Mouse (Mus musculus) embryonic stem cell, embryonic (primary cell): ENCODE results near the gene Ric1.

Experiments used
- CTCF ChIA-PET, 4 experiments: fragments of 300-600 bp in 2 of 4; fragments of 350-600 bp in 2 of 4; sonication (Branson Sonifier 250); formaldehyde crosslinking; loops; one replicate each; lab custom pipeline; 2022; ENCODE audit warnings: inconsistent platforms in 2 of 4; lab: Charles Lee
- POLR2A ChIA-PET, 4 experiments: fragments of 300-600 bp in 2 of 4; fragments of 350-600 bp in 2 of 4; sonication (Branson Sonifier 250); formaldehyde crosslinking; loops; one replicate each; lab custom pipeline; 2022; ENCODE audit warnings: antibody characterized with exemption in 4 of 4, inconsistent platforms in 1 of 4; lab: Charles Lee

Ric1 gene

DNA sequence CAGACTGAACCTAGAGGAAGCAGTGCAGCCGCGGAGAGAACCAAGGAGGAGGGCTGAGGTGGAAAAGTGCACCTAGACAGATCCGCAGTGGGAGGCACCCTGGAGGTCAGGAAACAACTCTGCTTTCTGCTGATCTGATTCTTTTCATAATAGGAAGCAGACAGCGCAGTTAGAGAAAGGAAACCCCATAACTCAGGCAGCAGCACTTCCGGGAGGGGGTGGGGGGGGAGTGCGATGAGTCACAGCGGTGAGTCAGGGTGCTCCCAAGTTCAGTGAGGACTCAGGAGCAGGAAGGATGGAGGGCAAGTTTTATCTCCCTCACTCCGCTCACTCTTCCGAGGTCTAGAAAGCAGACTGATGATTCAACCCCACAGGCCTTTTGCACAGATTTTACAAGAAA lies 119.0 kb downstream of the Ric1 start:
- ChIA-PET CTCF (interaction anchor here in 1 of 4 experiments (0.6 kb wide), 1 partner anchor 1196 kb away, joined by 5 read pairs; no protein-coding TSS in a partner anchor), POLR2A (no interaction called here)

GRCm38 (mm10) chr19:29641510-29641909 lies 119.4 kb downstream of the Ric1 start:
- POLR2A ChIA-PET, result no interaction called here
- CTCF ChIA-PET, result interaction anchor here in 2 of 4 experiments (0.6 kb wide), 2 partner anchors 47 to 1196 kb away, joined by 4 to 5 read pairs; no protein-coding TSS in a partner anchor

DNA sequence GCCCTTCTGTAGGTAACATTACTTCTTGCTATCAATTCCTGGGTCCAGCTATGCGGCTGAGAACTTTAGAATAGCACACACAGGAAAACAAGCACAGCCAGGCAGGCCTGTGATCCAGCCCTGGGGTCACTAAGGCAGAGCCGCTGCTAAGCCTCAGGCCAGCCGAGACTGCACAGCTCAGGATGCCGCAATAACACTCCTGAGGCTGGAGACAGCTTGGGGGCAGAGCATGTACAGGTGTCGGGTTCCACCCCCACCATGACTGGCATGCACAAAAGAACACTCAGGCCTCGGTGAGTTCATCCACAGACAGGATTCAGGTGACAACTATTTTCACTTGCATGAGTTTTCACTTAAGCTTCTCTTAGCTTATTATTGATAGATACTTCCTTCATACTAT lies 120.1 kb downstream of the Ric1 start:
- CTCF ChIA-PET, result interaction anchor here in 1 of 4 experiments (0.6 kb wide), 1 partner anchor 48 kb away, joined by 4 read pairs; no protein-coding TSS in a partner anchor
- POLR2A ChIA-PET, result interaction anchor here in 1 of 4 experiments (0.6 to 0.7 kb wide), 3 partner anchors 26 to 163 kb away, joined by 3 to 4 read pairs (median 3); no protein-coding TSS in a partner anchor

DNA sequence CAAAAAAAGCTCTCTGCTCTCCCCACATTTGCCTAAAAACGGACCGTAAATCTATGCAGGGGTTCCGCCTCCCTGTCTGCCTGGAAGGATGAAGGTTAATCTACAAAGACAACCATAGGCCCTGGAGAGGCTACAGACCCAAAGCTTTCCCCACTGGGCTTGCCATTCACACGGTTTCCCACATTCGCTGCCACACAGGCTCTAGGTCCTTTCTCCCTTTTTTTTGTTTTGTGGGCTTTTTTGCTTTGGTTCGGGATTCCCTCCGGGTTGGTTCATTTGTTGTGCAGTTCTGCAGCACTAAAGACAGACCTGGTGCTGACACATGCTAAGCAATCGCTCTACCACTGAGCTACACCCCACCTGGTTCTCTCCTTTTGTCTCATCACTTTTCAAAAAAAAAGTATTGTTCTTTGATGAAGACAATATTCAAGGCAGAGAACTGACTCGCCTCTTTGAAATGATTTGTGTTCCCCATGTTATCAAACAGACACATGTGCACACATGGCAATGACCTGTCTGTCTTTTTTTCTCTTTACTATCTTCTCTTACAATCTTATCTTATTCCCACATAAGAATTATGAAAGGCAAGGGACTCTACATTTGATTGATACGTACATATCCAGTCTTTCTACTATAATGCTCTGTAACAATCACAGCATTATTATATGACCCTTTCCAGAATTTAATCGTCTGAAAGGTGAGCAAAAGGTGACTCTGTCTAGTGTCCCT lies 121.3 kb downstream of the Ric1 start:
- ChIA-PET POLR2A (interaction anchor here in 2 of 4 experiments (0.9 to 1.9 kb wide), 2 partner anchors 9 kb away, joined by 3 to 6 read pairs; no protein-coding TSS in a partner anchor), CTCF (interaction anchor here in 1 of 4 experiments (0.7 kb wide), 1 partner anchor 118 kb away, joined by 3 read pairs; no protein-coding TSS in a partner anchor)

DNA sequence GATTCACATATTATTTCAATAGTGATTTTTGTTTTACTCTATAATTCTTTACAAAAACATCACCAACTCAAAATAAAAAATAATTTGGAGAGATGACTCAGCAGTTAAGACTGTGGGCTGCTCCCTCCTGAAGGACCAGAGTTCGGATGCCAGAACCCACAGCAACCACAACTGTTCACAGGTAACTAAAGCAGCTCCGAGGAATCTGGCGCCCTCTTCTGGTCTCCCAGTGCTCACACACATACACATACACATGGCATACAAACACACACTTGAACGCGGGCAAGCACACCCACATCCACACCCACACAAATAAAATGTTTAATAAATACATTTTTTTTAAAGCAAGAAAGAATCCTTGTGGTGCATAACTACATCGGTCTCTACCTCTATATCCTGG lies 122.7 kb downstream of the Ric1 start:
- POLR2A ChIA-PET, result interaction anchor here in 3 of 4 experiments (0.9 to 1.2 kb wide), 4 partner anchors 9 to 67 kb away, joined by 3 to 5 read pairs (median 3); no protein-coding TSS in a partner anchor

DNA sequence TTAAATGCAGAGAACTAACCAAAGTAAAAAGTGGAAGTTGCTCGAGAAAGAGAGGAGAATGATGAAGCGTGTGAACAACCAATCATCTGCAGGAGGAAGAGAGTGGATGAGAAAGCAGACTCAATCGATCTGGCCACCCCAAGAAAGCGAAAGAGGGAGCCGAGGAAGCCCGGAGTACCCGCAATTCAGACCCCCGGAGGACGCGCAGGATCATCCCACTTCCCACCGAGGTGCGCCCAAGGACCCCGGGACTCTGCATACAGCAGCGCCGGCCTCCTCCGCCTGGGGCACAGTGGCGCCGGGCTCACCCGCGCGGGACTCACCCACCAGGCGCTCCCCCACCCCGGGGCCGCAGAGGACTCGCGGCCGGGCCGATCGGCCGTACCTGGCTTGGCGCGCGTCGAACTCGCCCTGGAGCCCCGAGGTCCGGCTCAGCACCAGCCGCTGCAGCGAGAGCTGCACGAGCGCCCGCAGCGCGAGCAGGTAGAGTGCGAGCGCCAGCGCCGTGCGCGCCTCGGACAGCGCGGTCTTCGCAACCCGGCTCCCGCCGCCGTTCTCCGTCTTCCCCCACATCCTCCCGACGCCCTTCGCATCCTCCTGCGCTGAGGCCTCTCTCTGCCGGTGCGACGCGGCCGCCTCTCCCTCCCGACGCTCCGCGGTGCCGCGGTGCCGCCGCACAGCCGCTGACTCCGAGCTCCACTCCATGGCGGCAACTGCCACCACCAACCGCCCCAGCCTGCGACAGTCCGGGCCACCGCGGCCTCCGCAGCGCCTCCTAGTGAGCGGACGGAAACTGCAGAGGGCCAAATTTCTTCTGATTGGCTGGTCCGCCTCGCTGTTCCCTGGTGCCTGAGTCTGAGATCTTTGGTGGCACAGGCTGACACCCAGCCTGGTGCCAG lies 125.8 kb downstream of the Ric1 start, which contains the start of gene Ermp1:
Gene Ermp1 (minus strand): TSS at position 765 of the 899 bp plus-strand sequence.
- CTCF ChIA-PET, result interaction anchor here (0.5 to 1.1 kb wide), 13 partner anchors 9 to 480 kb away, joined by 3 to 5 read pairs (median 3); no protein-coding TSS in a partner anchor
- POLR2A ChIA-PET, result interaction anchor here (0.5 to 1.8 kb wide), 25 partner anchors 9 to 526 kb away, joined by 3 to 11 read pairs (median 4); partner anchors contain the start of genes Ranbp6 (in 2 of the 4), 9930021J03Rik (in 1 of the 4), Ric1 (in 1 of the 4) and Uhrf2 (in 1 of the 4)

More for the DNA sequence above, 122.7 kb downstream of the Ric1 start:
- CTCF ChIA-PET, result interaction anchor here (0.6 to 1.4 kb wide), 7 partner anchors 9 to 530 kb away, joined by 3 read pairs; partner anchors contain the start of gene Gldc (in 1 of the 4)

DNA sequence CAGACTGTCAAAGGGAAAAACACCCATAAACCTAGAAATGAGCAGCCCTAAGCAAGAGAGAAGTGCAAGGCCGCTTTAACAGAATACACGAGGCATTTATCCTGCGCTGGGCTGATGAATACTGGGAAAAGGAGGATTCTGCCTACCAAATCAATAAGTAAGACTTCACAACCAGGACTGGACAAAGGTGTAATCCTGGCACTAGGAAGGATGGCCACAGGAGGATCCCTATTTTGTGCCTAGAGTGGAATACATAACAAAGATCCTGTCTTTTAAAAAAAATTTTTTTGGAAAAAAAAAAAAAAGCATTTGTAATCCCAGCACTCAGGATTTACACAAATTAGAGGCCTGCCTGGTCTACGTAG lies 126.5 kb downstream of the Ric1 start:
- CTCF ChIA-PET, result interaction anchor here in 3 of 4 experiments (0.7 to 1.1 kb wide), 7 partner anchors 8 to 287 kb away, joined by 3 to 5 read pairs (median 3); no protein-coding TSS in a partner anchor
- POLR2A ChIA-PET, result interaction anchor here (0.6 to 1.8 kb wide), 24 partner anchors 8 to 499 kb away, joined by 3 to 11 read pairs (median 4); partner anchors contain the start of genes Ranbp6 (in 2 of the 4), Ric1 (in 1 of the 4) and Uhrf2 (in 1 of the 4)

DNA sequence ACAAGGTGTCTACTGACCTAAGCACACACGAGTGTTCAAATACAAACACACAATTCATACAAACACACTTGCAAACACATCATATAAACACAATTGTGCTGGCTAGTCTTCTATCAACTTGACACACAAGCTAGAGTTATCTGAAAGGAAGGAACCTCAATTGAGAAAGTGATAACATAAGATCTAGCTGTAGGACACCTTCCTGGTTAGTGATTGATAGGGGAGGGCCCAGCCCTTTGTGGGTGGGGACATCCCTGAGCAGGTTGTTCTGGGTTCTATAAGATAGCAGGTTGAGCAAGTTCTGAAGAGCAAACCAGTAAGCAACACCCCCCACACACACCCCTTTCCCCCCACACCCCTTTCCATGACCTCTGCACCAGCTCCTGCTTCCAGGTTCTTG lies 127.6 kb downstream of the Ric1 start:
- POLR2A ChIA-PET, result no interaction called here
- CTCF ChIA-PET, result no interaction called here

GRCm38 (mm10) chr19:29653768-29654265 lies 131.7 kb downstream of the Ric1 start:
- CTCF ChIA-PET, result interaction anchor here in 2 of 4 experiments (0.9 kb wide), 2 partner anchors 9 kb away, joined by 3 read pairs; no protein-coding TSS in a partner anchor
- POLR2A ChIA-PET, result interaction anchor here (0.5 to 2.5 kb wide), 8 partner anchors 9 to 152 kb away, joined by 3 to 10 read pairs (median 4); no protein-coding TSS in a partner anchor

DNA sequence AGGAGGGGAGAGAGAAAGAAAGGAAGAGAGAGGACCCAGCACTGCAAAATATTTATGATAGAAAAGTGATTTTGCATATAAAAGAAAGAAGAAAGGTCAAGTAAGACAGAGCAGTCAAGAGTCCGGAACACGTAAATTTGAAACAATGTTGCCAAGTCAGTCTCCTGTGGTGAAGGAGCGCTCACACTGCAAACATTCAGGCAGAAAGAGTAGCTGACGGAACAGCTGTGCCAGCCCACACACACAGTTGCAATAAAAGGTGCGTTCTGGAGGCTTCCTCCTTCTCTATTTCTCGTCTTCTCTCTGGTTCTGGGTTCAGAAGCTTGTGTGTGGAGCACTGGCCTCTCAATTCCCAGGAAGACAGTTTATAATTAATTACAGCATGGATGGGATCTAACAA lies 133.1 kb downstream of the Ric1 start:
- ChIA-PET POLR2A (interaction anchor here in 1 of 4 experiments (1.0 to 1.4 kb wide), 3 partner anchors 8 to 81 kb away, joined by 3 to 4 read pairs (median 4); no protein-coding TSS in a partner anchor), CTCF (no interaction called here)

- CTCF ChIA-PET, result interaction anchor here in 1 of 4 experiments (1.9 kb wide), 1 partner anchor 8 kb away, joined by 5 read pairs; the partner anchor contains the start of gene Ermp1
Observed at GRCm38 (mm10) chr19:29656029-29656428, 133.9 kb downstream of the Ric1 start.

More at GRCm38 (mm10) chr19:29656029-29656428, 133.9 kb downstream of the Ric1 start:
- POLR2A ChIA-PET, result interaction anchor here in 2 of 4 experiments (1.1 to 1.7 kb wide), 3 partner anchors 8 to 80 kb away, joined by 4 to 7 read pairs (median 4); partner anchors contain the start of gene Ermp1 (in 1 of the 2)
